Mouse (Mus musculus): ENCODE results near the gene Kcnk5.

Gene Kcnk5

DNA sequence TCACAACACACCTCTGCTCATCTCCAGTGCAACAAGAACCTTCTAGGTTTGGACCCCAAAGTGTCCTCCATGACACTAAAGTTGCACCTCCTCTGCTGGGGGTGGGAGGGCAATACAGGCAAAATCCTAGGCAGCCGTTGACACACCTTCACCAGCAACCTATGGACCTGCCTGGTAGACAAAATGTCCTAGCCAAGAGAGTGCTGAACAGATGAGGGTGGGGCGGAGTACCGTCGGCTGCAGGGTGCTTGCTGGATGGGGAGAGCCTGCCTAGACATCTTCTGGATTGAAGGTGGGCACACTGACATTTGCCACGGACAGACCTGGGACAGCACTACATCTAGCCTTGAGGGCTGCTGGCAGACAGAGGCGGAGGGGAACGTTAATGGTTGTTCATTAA is 17.2 kb downstream of the Kcnk5 start:
- DNase-seq: no peak

DNA sequence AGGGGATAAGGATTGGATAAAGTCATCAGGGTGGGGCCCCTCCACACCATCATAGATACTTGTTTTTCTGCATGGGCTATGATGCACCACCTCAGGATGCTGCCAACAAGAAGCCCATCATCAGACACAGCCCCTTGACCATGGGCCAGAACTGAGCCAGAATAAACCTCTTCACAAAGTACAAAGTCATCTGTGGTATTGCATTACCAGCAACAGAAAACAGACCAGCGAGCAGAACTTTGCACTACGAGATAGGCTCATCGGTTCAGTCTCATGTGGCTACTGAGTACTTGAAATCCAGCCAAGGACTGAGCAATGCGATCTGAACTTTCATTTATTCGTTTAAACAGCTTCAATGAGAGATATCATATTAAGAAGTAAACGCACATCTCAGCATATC is 18.9 kb downstream of the Kcnk5 start:
- no peak for DNase-seq

DNA sequence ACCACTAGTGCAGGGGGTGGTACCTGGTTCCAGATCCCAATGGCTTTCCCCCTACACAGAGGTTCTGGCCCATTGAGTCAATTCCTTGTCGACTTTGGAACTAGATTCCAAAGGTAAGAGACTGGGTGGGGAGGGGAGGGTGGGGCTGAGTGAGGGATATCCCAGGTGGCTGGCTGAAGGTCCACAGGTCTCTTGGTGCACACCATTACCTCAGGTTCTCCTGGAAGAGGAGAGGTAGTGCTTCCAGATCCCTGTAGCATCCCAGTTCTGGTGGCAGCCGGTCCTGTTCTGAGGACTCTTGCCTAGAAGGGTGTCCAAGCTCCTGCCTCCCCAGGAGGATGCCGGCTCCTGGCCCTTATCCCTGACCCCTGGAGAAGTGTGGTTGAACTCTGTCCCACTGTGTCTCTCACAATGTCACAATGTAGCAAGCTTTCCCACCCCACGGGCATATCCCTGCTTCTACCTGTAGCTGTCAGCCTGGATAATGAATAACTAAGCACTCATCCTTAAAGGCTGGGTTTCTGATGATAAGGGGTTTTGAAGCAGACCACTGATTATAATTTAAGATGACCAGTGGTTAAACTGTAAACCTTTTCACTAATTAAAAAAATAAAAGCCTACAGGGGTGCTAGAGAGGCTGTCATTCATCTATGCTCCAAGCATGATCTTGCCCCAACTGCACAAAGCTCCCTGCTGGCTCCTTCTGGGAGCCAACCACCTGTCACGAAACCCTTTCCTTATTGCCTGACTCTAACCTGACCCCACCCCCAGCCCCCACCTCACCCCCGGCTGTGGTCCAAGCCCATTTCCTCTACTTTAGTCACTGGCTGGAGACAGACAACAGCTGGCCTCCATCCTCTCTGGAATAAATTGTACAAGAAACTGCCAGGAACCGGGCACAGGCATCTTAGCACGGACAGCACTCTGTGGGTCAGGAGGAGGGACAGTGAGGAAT is 22.6 kb downstream of the Kcnk5 start:
- no peak for DNase-seq

- DNase-seq: no peak
These were observed 24.0 kb downstream of the Kcnk5 start for GRCm38 (mm10) chr14:20157595-20157994.

DNA sequence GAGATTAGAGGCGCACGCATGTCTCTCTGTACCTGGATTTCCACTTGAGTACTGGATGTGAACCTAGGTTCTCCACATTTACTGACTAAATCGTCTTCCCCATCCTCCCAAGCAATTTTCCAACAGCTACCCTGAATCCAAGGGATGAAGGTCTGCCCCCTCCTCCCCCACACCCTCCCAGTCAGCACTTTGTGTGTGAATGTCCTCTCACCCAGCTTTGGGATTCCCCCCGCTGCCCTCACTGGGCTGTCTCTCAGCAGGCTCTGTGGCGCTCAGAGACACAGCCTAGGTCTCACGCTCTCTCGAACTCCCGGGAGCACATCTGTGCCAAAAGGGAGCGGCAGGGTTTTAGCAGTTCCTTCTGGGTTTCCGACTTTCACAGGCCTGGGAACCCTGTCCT is 25.9 kb downstream of the Kcnk5 start:
- DNase-seq: no peak

DNA sequence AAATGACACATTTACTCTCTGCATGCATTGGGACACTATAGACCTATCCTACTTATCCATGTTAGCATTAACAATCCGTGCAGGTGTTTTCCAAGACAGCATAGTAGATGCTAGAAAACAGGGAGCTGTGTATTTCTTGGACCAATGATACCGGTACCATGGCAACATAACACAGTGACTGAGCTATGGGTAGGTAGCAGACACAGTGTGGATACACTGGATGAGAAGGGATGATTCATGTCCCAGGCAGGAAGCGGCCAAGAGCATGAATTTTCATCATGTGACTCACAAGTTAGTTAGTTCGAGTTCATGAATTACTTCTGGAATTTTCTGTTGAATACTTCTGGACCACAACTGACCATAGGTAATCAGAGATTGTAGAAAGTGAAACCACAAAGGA is 26.7 kb downstream of the Kcnk5 start:
- no peak for DNase-seq

GRCm38 (mm10) chr14:20154245-20154644 is 27.4 kb downstream of the Kcnk5 start:
- no peak for DNase-seq

DNA sequence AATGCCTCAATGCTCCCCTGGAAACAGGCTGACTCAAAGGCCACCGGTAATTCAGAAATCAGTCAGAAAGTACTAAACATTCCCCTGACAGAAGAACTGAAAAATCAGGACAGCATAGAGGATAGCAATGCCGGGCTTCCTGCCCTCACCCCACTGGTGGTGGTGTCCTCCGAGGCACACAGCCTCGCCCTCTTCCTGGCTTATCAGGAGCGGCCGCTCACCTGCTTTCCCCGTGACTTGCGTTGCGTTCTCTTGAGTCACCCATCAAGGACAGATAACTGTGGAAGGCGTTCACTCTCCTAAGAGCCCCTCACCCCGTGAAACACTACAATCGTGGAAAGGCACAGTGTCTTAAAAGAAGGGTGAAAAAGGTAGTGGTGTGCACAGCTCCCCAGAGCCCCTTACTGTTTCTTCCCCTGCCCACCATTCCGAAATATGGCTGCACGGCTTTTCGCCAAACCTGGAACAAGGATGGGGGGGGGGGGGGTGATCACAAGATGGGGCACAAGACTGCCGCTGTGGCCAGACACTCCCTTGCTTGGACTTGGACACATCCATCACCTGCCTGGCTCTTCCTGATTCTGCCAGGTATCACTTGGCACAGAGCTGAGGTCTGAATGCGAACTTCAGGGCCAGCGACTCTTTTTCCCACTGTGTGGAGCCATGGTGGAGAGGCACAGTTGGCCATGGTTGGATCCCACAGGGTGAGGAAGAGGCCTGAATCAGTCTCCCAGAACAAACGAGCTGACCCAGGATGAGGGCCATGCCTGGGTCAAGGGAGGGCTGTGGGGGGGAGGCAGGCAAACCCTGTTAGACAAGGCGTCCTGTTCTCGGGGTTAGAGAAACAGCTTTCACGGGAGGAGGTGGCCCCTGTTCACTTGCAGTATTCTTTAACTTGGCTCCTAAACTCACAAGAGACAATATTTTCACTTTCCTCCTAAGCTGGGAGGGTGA is 32.2 kb downstream of the Kcnk5 start:
- no peak for DNase-seq

- DNase-seq: no peak
These were observed 33.1 kb downstream of the Kcnk5 start for GRCm38 (mm10) chr14:20148514-20148913.

GRCm38 (mm10) chr14:20147854-20148253 is 33.8 kb downstream of the Kcnk5 start:
- no peak for DNase-seq

DNA sequence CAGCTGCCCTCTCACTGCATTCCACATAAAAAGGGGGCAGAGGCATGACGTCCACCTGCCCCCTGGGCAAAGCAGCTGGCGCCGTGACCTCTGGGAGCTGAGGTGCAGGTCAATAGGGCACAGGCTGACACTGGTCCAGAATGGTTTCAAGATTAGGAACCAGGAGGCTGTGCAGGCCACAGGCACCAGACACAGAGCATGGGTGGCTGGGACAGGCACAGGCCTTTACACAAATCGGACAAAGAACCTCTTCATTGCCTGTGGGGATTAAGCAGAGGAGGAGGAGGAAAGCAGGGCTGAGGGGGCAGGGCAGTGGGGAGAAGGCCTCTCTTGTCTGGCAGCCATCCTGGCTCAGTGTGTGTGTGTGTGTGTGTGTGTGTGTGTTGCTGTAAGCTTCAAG is 37.5 kb downstream of the Kcnk5 start:
- no peak for DNase-seq

- no peak for DNase-seq
These were observed 42.9 kb downstream of the Kcnk5 start, which contains the start of gene Saysd1 for GRCm38 (mm10) chr14:20138484-20139355. Saysd1 (minus strand) TSS chr14:20138534.

- DNase-seq: no peak
These were observed 46.5 kb downstream of the Kcnk5 start for GRCm38 (mm10) chr14:20134965-20135671.

DNA sequence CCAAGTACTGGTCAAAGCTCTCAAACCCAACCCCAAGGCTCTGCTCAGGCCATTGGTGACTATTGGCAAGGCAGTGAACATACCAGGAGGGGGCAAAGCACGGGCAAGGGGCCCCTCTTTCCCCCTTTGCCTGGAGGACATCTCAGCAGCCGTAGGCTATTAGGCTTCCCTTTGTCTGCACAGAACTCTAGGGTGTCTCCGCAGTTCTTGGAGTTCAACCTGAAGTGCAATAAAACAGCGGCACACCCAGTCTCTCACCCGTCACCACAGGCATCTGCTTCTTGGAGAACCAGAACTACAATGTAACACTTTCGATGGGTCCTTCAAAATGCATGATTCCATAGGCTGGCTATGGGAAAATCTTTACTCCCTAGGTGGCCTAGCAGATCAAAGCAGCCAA is 53.4 kb downstream of the Kcnk5 start:
- no peak for DNase-seq

DNA sequence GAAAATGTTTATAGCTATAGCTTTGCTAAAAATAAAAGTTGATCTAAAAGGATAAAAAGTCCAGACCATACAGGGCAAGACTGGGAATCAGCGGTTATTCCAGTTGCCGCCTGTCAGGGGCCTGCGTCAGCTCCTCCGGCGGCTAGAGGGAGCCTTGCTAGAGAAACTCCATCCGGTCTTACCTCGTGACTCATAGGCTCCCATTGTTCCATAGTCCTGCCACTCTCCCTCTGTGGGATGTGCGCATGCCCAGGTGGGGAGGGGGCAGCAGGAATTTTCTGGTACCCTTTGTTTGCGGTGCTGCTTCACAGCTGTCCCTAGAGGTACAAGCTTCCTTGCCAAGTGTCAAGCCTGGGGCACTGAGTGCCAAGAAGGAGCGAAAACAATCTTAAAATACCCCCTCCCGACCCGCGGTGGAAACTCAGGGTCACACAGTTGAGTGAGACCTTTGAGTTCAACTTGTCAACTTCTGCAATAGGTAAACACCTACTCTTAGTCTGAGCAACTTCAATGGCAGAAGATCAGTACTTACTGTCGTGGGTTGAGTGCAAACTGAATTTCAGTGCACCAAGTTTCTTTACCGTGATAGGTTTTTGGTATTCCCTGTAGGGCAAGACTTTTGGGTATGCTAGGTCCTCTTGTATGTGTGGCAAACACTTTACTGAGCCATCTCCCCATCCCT is 54.1 kb downstream of the Kcnk5 start:
- no peak for DNase-seq

DNA sequence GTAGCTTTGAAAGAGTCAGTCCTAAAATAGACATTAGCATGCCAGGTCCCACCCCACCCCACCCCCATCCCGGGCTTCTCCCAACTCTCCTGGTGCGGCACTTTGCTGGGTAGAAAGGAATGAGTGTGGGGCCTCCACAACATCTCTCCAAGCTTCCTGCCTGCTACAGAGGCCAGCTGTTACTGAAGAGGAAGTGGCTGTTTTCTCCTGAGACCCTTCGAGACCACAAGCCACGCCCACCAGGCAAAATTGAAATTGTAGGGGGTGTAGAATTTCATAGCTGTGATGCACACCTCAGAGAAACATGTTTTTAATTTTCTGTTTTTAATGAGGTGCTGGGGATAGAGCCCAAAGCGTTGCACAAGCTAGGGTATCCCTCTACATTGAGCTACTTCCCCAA is 60.7 kb downstream of the Kcnk5 start:
- no peak for DNase-seq

GRCm38 (mm10) chr14:20120012-20120411 is 61.6 kb downstream of the Kcnk5 start:
- DNase-seq: no peak

DNA sequence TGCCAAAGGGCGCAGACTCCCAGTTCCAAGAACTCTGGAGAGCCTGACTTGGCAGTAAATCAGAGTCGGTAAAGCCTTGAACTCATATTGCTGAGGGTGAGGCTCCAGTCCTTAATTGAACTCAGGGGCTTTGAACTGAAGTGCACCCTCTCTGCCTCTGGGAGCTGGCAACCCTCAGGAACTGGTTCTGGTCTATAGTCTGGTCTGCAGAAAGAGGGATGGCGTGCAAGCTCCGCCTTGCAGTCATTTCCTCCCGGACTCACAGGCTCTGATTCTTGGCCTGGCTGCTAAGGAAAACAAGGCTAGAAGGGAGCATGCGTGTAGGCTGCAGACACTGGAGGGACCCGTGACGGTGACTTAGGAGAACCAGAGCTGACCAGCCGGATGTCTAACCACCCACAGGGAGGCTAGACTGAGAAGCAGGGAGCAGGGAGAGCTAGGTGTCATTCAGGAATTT is 65.4 kb downstream of the Kcnk5 start:
- no peak for DNase-seq

DNA sequence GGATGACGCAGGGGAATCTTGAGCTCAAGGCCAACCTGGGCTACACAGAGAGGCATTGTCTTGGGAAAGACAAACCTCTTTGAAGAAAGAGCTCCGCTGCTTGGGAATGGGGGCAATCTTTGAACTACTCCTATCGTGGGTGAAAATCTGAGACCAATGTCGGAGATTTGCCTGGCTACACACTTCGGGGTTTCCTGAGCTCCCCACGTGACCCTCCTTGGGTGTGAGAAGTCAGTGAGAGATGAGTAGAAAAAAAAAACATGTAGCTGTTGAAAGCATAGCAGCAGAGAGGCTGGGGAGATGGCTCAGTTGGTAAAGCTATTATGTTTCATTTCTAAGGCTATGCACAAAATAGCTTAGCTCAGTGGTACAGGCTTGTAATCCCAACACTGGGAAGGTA is 66.7 kb downstream of the Kcnk5 start:
- DNase-seq: no peak

DNA sequence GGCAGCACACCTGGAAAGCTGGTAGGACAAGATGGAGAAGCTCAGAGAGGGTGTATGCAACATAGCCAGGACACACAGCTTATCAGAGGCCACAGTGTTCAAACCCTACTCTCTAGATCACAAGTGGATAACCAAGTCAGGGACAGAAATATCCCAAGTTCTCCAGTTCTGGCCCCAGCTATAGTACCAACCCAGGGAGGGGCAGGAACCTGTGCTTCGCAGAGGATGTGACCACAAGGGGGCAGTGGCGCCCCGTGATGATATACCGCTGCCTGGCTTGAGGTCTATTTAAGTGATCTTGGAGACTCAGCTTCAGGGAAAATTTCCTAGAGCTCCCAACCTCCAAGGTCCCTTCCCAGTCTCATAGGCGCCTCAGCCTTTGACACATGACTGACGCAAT is 67.6 kb downstream of the Kcnk5 start:
- peak; percentile 58 to 68 for DNase-seq

Measured in cerebellum, adult 18-20 months (tissue).